Mouse (Mus musculus) thymus, adult 2 months (tissue): ENCODE data around the gene Traf4. TPM values are rescaled to one million over a fixed set of nuclear protein-coding genes. Genes with fewer than 3 reads are reported as not detected.
"Not testable (repeated sequence)": the region's sequence is repeated elsewhere in the genome, so short reads cannot be mapped to it uniquely, and the experiment has no call there.

Experiments used
- DNase-seq: peaks from one replicate; pipeline ENCODE4 v3.0.0; 2021
- H3K27ac ChIP-seq: fragments of 200-500 bp; 2 replicates; pipeline ENCODE4 v1.5.1; 2012; ENCODE audit warnings: low read length, control low read depth; ENCODE audit not compliant: control insufficient read depth, insufficient read depth
- H3K27me3 ChIP-seq: fragments of 200-500 bp; 2 replicates; pipeline ENCODE4 v1.6.1; 2012; ENCODE audit warnings: mild to moderate bottlenecking, low read length, moderate library complexity, mixed read lengths; ENCODE audit not compliant: control insufficient read depth, insufficient read depth
- H3K36me3 ChIP-seq: fragments of 200-500 bp; 2 replicates; pipeline ENCODE4 v1.6.1; 2012; ENCODE audit warnings: mild to moderate bottlenecking, low read length, moderate library complexity; ENCODE audit not compliant: control insufficient read depth, insufficient read depth
- H3K4me1 ChIP-seq: fragments of 200-500 bp; replicated peaks from 2 replicates; pipeline ENCODE4 v1.6.1; 2012; ENCODE audit warnings: low read length; ENCODE audit not compliant: control insufficient read depth, insufficient read depth
- H3K4me3 ChIP-seq: fragments of 200-500 bp; 2 replicates; pipeline ENCODE4 v1.5.1; 2012; ENCODE audit warnings: mild to moderate bottlenecking, low read length, control low read depth, moderate library complexity; ENCODE audit not compliant: control insufficient read depth, insufficient read depth
- CTCF ChIP-seq: fragments of 200-500 bp; IDR thresholded peaks from 2 replicates; pipeline ENCODE4 v1.5.1; 2012; ENCODE audit warnings: mild to moderate bottlenecking, control low read depth, low read length, moderate library complexity, borderline replicate concordance; ENCODE audit not compliant: control insufficient read depth, poor library complexity, insufficient read depth; ENCODE audit errors: extremely low read depth
- POLR2A ChIP-seq: fragments of 200-500 bp; IDR thresholded peaks from 2 replicates; pipeline ENCODE4 v1.6.1; 2012; ENCODE audit warnings: mild to moderate bottlenecking, low read length, control low read depth, moderate library complexity; ENCODE audit not compliant: control insufficient read depth, poor library complexity, insufficient read depth; ENCODE audit errors: extremely low read depth
- WGBS: fragments of 180-500 bp; shearing (Covaris S2); methylation state at CpG from one replicate; pipeline ENCODE4 v1.1.7; 2018; 5-methylcytosine and 5-hydroxymethylcytosine counted together
- polyA plus RNA-seq: library from polyadenylated mRNA; depleted of rRNA; stranded (reverse); fragments of >200 nt; gene quantifications from 2 replicates; pipeline ENCODE4 v1.2.3, GENCODE M21; 2012

Traf4 gene
- polyA plus RNA-seq, 1 experiment: 275 TPM

DNA sequence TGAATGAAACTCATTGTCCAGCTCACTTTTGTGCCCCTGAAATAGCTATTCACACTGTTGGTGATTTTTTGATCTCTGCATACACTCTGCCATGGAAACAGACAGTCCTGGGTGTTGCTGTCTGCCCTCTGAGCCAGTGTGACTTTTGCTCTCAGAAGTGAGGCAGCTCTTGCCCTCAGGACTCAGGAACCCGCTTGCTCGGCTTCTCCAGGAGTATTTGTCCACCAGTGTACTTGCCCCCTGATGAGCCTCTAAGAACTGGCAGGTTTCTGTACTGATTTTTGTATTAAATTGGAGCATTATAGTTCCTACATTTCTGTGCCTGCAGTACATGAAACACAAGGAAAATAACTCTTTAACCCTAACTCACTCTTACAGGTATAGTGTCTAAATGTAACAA is 21.9 kb downstream of the Traf4 start:
- Histone ChIP-seq H3K27me3 (no peaks in the 10 kb centered on the region), H3K4me3 (no peak overlapping the region), H3K36me3 (no peaks in the 10 kb centered on the region; the same call in 1 of the 2 replicates), H3K27ac (no peak overlapping the region), H3K4me1 (no peaks in the 10 kb centered on the region)
- WGBS: 100% methylated on average over 2 of the region's 2 CpGs
- no peak for DNase-seq
- no peak for TF ChIP-seq POLR2A
- no peak for TF ChIP-seq CTCF

DNA sequence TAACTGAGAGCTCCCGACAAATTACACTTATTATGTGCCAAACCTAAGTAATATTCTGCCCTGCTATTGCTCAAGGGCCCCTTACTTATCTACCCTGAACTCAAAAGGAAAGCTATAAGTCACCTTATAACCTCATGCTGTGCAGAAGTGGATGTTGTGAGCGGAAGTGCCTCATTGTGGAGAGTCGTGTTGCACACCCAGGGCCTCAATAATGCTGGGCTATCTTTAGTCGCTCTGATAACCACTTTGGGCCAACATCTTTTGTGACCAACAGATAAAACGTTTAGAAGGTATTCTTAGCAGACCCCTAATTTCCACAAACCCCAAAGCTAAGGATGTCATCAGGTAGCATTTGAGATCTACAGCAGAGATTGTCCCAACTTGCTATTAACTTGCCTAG is 24.7 kb downstream of the Traf4 start:
- 85% methylated on average over 5 of the region's 5 CpGs for WGBS
- Histone ChIP-seq H3K27ac (no peak overlapping the region), H3K4me1 (no peaks in the 10 kb centered on the region), H3K4me3 (no peak overlapping the region), H3K27me3 (no peaks in the 10 kb centered on the region), H3K36me3 (no peaks in the 10 kb centered on the region; the same call in 1 of the 2 replicates)
- TF ChIP-seq POLR2A (no peak), CTCF (no peak)
- no peak for DNase-seq

GRCm38 (mm10) chr11:78138023-78138422 is 27.4 kb downstream of the Traf4 start:
- no peak for DNase-seq
- Histone ChIP-seq H3K27ac (no peak overlapping the region), H3K4me1 (no peaks in the 10 kb centered on the region), H3K4me3 (no peak overlapping the region), H3K27me3 (no peaks in the 10 kb centered on the region), H3K36me3 (no peaks in the 10 kb centered on the region)
- WGBS: 93% methylated on average over 3 of the region's 3 CpGs
- TF ChIP-seq CTCF (no peak), POLR2A (no peak)

DNA sequence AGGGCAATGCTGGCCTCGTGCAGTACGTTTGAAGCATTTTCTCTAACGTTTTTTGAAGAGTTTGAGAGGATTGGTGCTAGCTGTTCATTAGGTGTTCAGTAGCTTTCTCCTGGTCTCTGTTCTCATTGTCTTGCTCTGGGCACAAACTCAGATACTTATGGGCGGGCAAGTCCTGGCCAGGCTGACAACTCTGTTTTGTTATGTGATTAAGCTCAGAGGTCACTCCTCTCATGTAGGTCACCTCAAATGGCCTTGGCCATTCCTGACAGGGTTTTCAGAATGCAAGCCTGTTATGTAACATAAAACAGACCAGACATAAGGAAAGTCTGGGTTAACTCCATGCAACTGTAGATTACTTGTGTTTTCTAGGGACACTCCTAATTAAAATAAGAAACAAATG is 27.8 kb downstream of the Traf4 start:
- 96% methylated on average over 4 of the region's 4 CpGs for WGBS
- Histone ChIP-seq H3K27me3 (no peaks in the 10 kb centered on the region), H3K36me3 (no peaks in the 10 kb centered on the region), H3K27ac (no peak overlapping the region), H3K4me1 (no peaks in the 10 kb centered on the region), H3K4me3 (no peak overlapping the region)
- no peak for TF ChIP-seq POLR2A
- TF ChIP-seq CTCF: no peak
- DNase-seq: no peak

GRCm38 (mm10) chr11:78136132-78136531 is 29.3 kb downstream of the Traf4 start:
- 83% methylated on average over 1 of the region's 1 CpGs for WGBS
- no peaks in the 10 kb centered on the region for H3K4me1 ChIP-seq
- H3K4me3 ChIP-seq: no peak overlapping the region

DNA sequence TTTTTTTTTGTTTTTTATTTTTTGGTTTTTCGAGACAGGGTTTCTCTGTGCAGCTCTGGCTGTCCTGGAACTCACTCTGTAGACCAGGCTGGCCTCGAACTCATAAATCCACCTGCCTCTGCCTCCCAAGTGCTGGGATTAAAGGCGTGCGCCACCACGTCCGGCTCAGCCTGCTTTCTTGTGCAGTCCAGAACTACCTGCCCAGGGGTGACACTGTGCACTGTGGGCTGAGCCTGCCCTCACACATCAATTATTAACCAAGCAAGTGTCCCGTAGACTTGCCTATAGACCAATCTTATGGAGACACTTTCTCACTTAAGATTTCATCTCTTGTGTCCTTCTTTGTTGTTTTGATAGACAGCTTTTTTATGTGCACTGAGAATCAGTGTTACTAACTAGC is 30.1 kb downstream of the Traf4 start:
- DNase-seq, H3K4me3 ChIP-seq, H3K27ac ChIP-seq, H3K4me1 ChIP-seq, H3K27me3 ChIP-seq, H3K36me3 ChIP-seq: not testable (repeated sequence)
- 93% methylated on average over 7 of the region's 7 CpGs for WGBS

More at GRCm38 (mm10) chr11:78136132-78136531, 29.3 kb downstream of the Traf4 start:
- DNase-seq: no peak
- Histone ChIP-seq H3K27ac (no peak overlapping the region), H3K36me3 (no peaks in the 10 kb centered on the region), H3K27me3 (no peaks in the 10 kb centered on the region)
- TF ChIP-seq POLR2A (no peak), CTCF (no peak)

DNA sequence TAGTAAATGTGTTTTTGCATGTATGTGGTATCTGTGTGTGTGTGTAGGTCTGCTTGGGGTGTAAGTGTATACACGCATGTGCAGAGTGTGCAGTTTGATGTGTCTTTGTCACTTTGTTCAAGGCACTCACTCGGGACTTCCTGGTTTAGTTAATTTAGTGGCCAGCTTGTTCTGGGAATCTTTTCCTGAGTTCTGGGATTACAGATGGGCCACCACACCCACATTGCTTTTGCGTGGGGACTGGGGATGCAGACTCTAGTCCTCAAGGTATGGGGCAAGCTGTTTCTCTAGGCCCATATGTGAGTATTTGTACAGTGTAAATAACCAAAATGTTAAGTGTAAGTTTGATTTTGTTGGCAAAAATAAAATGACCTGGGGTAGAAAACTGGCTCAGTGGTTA is 31.0 kb downstream of the Traf4 start:
- H3K36me3 ChIP-seq: no peaks in the 10 kb centered on the region
- H3K27me3 ChIP-seq: no peaks in the 10 kb centered on the region
- TF ChIP-seq POLR2A: no peak
- no peak for TF ChIP-seq CTCF
- H3K27ac ChIP-seq: no peak overlapping the region
- WGBS: 90% methylated on average over 3 of the region's 3 CpGs
- DNase-seq: no peak
- H3K4me1 ChIP-seq: no peaks in the 10 kb centered on the region
- no peak overlapping the region for H3K4me3 ChIP-seq
